Mouse (Mus musculus) liver, adult 2 months (tissue): ENCODE measurements at regions not wholly inside any gene's neighbourhood (a gene's known extent, or its start where the extent isn't known, plus 50 kb on each side); places are given as distances from the start of the nearest gene placed in this dataset.

Experiments
- DNase-seq: peaks from one replicate; pipeline ENCODE4 v3.0.0-alpha.2; 2011; ENCODE audit warnings: low read depth, low spot score; ENCODE audit errors: extremely low read depth
- H3K27ac ChIP-seq: fragments of 200-500 bp; replicated peaks from 2 replicates; pipeline ENCODE4 v1.5.1; 2012; ENCODE audit warnings: low read depth, mild to moderate bottlenecking, control low read depth, inconsistent platforms, low read length; ENCODE audit not compliant: insufficient read depth
- H3K27me3 ChIP-seq: fragments of 200-500 bp; 2 replicates; pipeline ENCODE4 v1.6.1; 2012; ENCODE audit warnings: mild to moderate bottlenecking, moderate library complexity, low read length, inconsistent platforms; ENCODE audit not compliant: control insufficient read depth, insufficient read depth
- H3K36me3 ChIP-seq: fragments of 200-500 bp; 2 replicates; pipeline ENCODE4 v1.6.1; 2012; ENCODE audit warnings: low read length, inconsistent platforms; ENCODE audit not compliant: control insufficient read depth, insufficient read depth
- H3K4me1 ChIP-seq: fragments of 200-500 bp; 2 replicates; pipeline ENCODE4 v1.6.1; 2011; ENCODE audit warnings: low read length; ENCODE audit not compliant: control insufficient read depth, insufficient read depth
- H3K4me3 ChIP-seq: fragments of 200-500 bp; 2 replicates; pipeline ENCODE4 v1.5.1; 2011; ENCODE audit warnings: low read depth, mild to moderate bottlenecking, control low read depth, low read length, moderate library complexity; ENCODE audit not compliant: insufficient read depth
- H3K79me2 ChIP-seq: fragments of 200-500 bp; 2 replicates; pipeline ENCODE4 v1.6.1; 2012; ENCODE audit warnings: inconsistent platforms, mild to moderate bottlenecking, low read length, moderate library complexity; ENCODE audit not compliant: control insufficient read depth, insufficient read depth
- H3K9ac ChIP-seq: fragments of 200-500 bp; 2 replicates; pipeline ENCODE4 v1.6.1; 2012; ENCODE audit warnings: low read depth, mild to moderate bottlenecking, control low read depth, inconsistent platforms, low read length
- CTCF ChIP-seq: fragments of 200-500 bp; IDR thresholded peaks from 2 replicates; pipeline ENCODE4 v1.5.1; 2011; ENCODE audit warnings: low read depth, low read length, control low read depth
- POLR2A ChIP-seq: fragments of 200-500 bp; IDR thresholded peaks from 2 replicates; pipeline ENCODE4 v1.6.1; 2011; ENCODE audit warnings: low read length, control low read depth; ENCODE audit not compliant: insufficient read depth; ENCODE audit errors: extremely low read depth
- WGBS: fragments of 180-500 bp; shearing (Covaris S2); methylation state at CpG from one replicate; pipeline ENCODE4 v1.1.7; 2018; 5-methylcytosine and 5-hydroxymethylcytosine counted together

DNA sequence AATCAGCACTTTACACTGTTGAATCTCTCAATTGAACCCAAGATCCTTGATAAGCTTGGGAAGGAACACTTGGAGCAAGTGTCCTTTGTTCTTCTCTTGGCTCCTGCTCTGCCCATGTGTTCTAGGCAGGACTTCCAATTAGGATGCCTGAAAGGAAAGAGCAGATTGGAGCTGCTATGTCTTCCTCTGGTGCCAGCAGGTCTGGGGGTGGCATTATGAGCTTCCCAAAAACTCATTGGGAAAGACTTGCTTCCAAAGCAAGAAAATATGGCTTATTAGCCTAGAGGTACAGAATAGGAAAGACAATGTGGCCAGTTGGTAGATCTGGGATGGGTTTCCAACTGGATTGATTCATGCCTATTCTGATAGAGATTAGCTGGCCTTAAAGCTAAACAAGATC is 959.1 kb downstream of the Slc4a3 start:
- Histone ChIP-seq H3K27me3 (no peaks in the 10 kb centered on the region), H3K36me3 (no peaks in the 10 kb centered on the region), H3K79me2 (no peaks in the 10 kb centered on the region), H3K9ac (no peak overlapping the region), H3K4me3 (no peak overlapping the region), H3K27ac (no peak overlapping the region), H3K4me1 (no peaks in the 10 kb centered on the region)
- DNase-seq: no peak
- TF ChIP-seq POLR2A: no peak
- no peak for TF ChIP-seq CTCF

DNA sequence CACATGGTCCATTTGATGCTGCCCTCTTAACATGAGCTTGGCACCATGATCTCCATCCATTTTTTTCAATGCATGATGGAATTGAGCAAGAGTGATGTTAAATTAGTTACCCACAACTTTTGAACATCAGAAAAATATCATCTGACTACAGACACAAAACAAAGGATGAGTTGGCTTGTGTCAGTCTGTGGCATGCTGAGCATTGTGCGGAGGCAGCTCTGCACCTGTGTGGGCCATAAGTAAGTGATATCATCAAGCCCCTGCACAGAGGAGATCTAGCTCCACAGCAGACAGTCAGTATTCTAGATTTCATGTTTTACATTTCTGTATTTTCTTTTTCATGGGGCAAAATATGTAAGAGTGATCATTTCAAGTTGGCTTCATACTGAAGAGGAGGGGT is 962.8 kb downstream of the Slc4a3 start:
- no peak overlapping the region for H3K9ac ChIP-seq
- DNase-seq: no peak
- no peaks in the 10 kb centered on the region for H3K36me3 ChIP-seq
- no peaks in the 10 kb centered on the region for H3K4me1 ChIP-seq
- no peak overlapping the region for H3K27ac ChIP-seq
- TF ChIP-seq CTCF (no peak), POLR2A (no peak)
- no peak overlapping the region for H3K4me3 ChIP-seq
- H3K27me3 ChIP-seq: no peaks in the 10 kb centered on the region
- H3K79me2 ChIP-seq: no peaks in the 10 kb centered on the region
- 98% methylated on average over 1 of the region's 1 CpGs for WGBS

GRCm38 (mm10) chr1:76509486-76509885 is 963.4 kb downstream of the Slc4a3 start:
- no peak for DNase-seq
- TF ChIP-seq POLR2A (no peak), CTCF (no peak)
- H3K27me3 ChIP-seq: no peaks in the 10 kb centered on the region
- H3K4me3 ChIP-seq: no peak overlapping the region
- no peaks in the 10 kb centered on the region for H3K4me1 ChIP-seq
- whole genome bisulfite sequencing: 92% methylated on average over 3 of the region's 3 CpGs
- no peaks in the 10 kb centered on the region for H3K36me3 ChIP-seq
- H3K9ac ChIP-seq: no peak overlapping the region
- no peaks in the 10 kb centered on the region for H3K79me2 ChIP-seq
- H3K27ac ChIP-seq: no peak overlapping the region

GRCm38 (mm10) chr1:76512156-76512555 is 966.1 kb downstream of the Slc4a3 start:
- H3K4me1 ChIP-seq: no peaks in the 10 kb centered on the region
- H3K79me2 ChIP-seq: no peaks in the 10 kb centered on the region
- no peaks in the 10 kb centered on the region for H3K36me3 ChIP-seq
- TF ChIP-seq POLR2A (no peak), CTCF (no peak)
- H3K27ac ChIP-seq: no peak overlapping the region
- DNase-seq: no peak
- no peak overlapping the region for H3K4me3 ChIP-seq
- WGBS: 69% methylated on average over 1 of the region's 1 CpGs
- no peak overlapping the region for H3K9ac ChIP-seq
- H3K27me3 ChIP-seq: no peaks in the 10 kb centered on the region

DNA sequence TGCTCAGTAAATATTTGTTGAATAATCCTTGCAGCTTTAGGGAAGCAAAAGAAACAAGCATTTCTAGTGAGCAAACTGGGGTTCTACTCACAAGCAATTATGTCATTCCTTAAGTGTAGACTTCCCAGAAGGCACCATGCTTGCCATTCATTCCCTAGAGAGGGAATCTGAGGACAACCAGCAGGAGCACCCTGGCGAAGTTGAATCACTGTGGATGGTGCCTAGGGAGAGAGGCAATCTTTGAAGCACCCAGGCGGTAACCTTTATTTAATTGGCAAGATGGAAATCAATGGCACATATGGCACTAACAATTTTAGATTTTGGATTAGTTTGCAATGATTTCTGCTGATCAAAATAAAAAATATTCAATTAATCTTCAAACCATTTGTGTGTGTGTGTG is 967.4 kb downstream of the Slc4a3 start:
- 85% methylated on average over 2 of the region's 2 CpGs for WGBS
- no peaks in the 10 kb centered on the region for H3K79me2 ChIP-seq
- no peaks in the 10 kb centered on the region for H3K36me3 ChIP-seq
- no peak overlapping the region for H3K27ac ChIP-seq
- no peak overlapping the region for H3K9ac ChIP-seq
- no peak overlapping the region for H3K4me3 ChIP-seq
- TF ChIP-seq POLR2A: no peak
- no peak for TF ChIP-seq CTCF
- no peak for DNase-seq
- no peaks in the 10 kb centered on the region for H3K27me3 ChIP-seq
- no peaks in the 10 kb centered on the region for H3K4me1 ChIP-seq

DNA sequence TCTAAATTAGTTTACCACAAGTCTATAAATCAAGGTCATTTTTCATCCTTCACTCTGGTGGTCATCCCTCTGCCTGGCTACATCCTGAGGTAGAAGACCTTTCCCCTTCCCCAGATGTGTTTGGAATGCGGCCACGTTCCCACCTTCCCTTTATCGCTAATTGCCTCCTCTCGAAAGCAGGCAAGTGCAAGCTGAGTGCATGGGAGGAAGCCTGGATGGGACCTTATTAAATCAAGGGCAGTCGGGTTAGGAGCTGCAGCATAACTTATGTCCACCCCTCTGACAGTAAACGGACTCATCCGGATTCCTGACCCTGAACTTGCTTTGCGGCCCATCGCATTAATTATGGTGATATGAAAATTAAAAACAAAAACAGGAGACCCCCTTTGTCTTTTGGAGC is 983.5 kb downstream of the Slc4a3 start:
- no peaks in the 10 kb centered on the region for H3K79me2 ChIP-seq
- H3K27me3 ChIP-seq: no peaks in the 10 kb centered on the region
- no peaks in the 10 kb centered on the region for H3K36me3 ChIP-seq
- H3K27ac ChIP-seq: no peak overlapping the region
- WGBS: 68% methylated on average over 9 of the region's 9 CpGs
- TF ChIP-seq CTCF (no peak), POLR2A (no peak)
- no peaks in the 10 kb centered on the region for H3K4me1 ChIP-seq
- no peak overlapping the region for H3K4me3 ChIP-seq
- no peak overlapping the region for H3K9ac ChIP-seq
- DNase-seq: no peak
